Mouse (Mus musculus) olfactory bulb, adult 2 months (tissue): ENCODE results near the gene Olfr71. TPM values are rescaled to one million over a fixed set of nuclear protein-coding genes. Genes with fewer than 3 reads are reported as not detected.

Source experiments
- H3K27ac ChIP-seq: fragments of 200-500 bp; 2 replicates; pipeline ENCODE4 v1.5.1; 2012; ENCODE audit warnings: low read depth, low read length; ENCODE audit not compliant: insufficient read depth
- H3K4me1 ChIP-seq: fragments of 200-500 bp; 2 replicates; pipeline ENCODE4 v1.6.1; 2012; ENCODE audit warnings: low read length; ENCODE audit not compliant: control insufficient read depth, insufficient read depth
- H3K4me3 ChIP-seq: fragments of 200-500 bp; 2 replicates; pipeline ENCODE4 v1.5.1; 2012; ENCODE audit warnings: mild to moderate bottlenecking, low read depth, low read length, moderate library complexity; ENCODE audit not compliant: insufficient read depth
- CTCF ChIP-seq: fragments of 200-500 bp; IDR thresholded peaks from 2 replicates; pipeline ENCODE4 v1.5.1; 2012; ENCODE audit warnings: low read depth, mild to moderate bottlenecking, low read length, moderate library complexity; ENCODE audit not compliant: insufficient read depth
- POLR2A ChIP-seq: fragments of 200-500 bp; IDR thresholded peaks from 2 replicates; pipeline ENCODE4 v1.6.1; 2012; ENCODE audit warnings: mild to moderate bottlenecking, low read depth, low read length, moderate library complexity; ENCODE audit not compliant: insufficient read depth
- WGBS: fragments of 180-500 bp; shearing (Covaris S2); methylation state at CpG from one replicate; pipeline ENCODE4 v1.1.7; 2018; 5-methylcytosine and 5-hydroxymethylcytosine counted together
- polyA plus RNA-seq: library from polyadenylated mRNA; stranded (reverse); fragments of >200 nt; gene quantifications from 2 replicates; pipeline ENCODE4 v1.2.4, GENCODE M21; 2012; ENCODE audit warnings: low replicate concordance; ENCODE audit not compliant: missing spikeins, insufficient read depth, insufficient read length

Gene Olfr71
- polyA plus RNA-seq, 1 experiment: not detected

DNA sequence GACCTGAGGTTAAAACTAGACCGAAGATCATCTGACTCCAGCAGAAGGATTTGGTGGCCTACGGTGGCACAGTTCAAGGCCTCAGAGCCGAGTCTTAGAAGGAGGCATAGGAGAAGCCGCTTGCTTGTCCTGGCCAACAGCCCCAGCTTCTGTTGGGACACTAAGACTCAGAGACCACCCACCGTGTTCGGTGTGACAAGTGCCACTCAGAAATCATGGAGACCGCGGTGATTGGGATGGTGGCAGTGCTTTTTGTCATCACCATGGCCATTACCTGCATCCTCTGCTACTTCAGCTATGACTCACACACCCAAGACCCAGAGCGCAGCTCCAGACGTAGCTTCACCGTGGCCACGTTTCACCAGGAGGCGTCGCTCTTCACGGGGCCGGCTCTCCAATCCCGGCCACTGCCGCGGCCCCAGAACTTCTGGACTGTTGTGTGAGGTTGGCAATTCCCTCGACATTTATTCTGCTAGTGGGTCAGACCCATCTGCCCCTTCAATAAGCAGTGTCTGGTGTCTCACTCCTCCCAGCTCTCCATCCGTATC, 20.8 kb upstream of the Olfr71 start:
- 73% methylated on average over 21 of the region's 21 CpGs for WGBS
- TF ChIP-seq POLR2A: no peak
- TF ChIP-seq CTCF: no peak

DNA sequence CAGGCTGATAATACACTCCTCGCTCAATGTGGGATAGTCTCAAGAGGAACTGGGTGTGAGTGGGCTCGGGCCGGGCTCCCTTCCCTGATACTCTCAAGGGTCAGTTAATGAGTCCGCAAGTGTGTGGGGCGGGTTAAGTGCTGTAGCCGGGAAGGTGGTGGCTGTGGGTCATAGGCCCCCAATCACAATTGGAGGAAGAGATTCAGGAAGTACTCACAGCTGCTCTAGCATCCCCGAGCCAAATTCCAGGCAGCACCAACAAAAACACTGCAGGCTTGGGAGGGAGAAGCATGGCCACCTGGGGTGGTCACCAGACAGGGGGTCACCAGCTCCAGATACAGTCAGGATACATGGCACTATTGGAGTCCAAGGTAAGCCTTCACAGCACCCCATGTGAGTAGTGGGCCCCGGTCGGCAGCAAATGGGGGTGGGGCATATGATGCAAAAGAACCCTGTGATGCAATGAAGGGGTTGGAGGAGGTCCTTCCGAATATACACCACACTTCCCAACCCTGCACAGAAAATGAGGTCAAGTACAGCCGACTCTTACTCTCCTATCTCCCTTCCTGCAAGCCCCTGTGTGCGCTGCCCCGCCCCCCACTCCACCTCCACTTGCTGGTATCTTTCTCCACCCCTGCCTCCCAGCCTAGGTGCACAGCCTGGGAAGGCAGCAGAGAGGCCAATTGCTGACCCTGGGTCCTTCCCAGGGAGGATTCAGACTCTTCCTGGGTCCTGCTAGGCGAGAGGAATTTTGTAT, 19.9 kb upstream of the Olfr71 start, which contains the start of gene Spaar:
Gene Spaar (plus strand): TSS at position 241 of the 757 bp plus-strand sequence.
- TF ChIP-seq POLR2A: no peak
- TF ChIP-seq CTCF: no peak
- no peak within 1 kb of the TSS for H3K27ac ChIP-seq
- H3K4me3 ChIP-seq: no peak within 1 kb of the TSS
- H3K4me1 ChIP-seq: peaks cover 21% of the 10 kb centered on the region
- WGBS: 75% methylated on average over 14 of the region's 14 CpGs

More for the DNA sequence above, 20.8 kb upstream of the Olfr71 start:
- peaks cover 21% of the 10 kb centered on the region for H3K4me1 ChIP-seq
- no peak overlapping the region for H3K27ac ChIP-seq
- no peak overlapping the region for H3K4me3 ChIP-seq

DNA sequence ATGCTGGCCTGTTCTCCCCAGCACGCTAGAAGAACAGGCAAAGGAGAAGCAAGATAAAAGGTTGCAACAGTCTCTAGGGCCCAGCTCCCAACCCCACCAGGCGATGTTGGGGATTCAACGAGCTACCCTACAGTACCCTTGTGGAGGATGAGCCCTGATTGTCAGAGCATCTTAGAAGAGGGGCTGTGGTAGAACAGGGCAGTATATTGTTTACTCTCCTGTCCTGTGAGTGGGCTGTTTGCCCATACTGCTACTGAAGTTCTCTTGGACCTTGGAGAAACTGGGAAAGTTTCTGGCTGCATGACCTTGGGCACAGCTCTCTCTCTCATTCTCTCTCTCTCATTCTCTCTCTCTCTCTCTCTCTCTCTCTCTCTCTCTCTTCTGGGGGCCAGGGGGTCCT, 19.1 kb upstream of the Olfr71 start:
- TF ChIP-seq CTCF (no peak), POLR2A (no peak)
- 82% methylated on average over 3 of the region's 3 CpGs for WGBS
- Histone ChIP-seq H3K27ac (no peak overlapping the region), H3K4me3 (no peak overlapping the region), H3K4me1 (peaks cover 21% of the 10 kb centered on the region)

DNA sequence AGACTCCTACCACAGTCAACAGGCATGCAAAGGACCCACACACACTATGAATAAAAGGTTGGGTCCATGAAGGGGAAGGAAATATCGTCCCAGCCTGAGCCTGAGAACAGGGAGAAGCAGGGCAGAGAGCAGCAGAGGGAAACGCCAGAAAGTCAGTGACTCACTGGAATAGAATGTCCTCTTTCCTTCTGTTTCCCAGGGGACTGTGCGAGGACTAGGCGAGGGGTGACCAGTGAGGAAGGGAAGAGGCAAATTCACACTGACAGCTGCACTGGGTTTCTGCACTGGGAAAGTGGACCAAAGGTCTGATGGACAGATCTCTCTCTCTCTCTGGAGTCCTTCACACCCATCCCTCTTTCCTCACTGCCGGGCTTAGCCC, 18.5 kb upstream of the Olfr71 start:
- TF ChIP-seq CTCF (no peak), POLR2A (no peak)
- Histone ChIP-seq H3K27ac (no peak overlapping the region), H3K4me1 (peaks cover 21% of the 10 kb centered on the region), H3K4me3 (no peak overlapping the region)
- 67% methylated on average over 5 of the region's 5 CpGs for WGBS

DNA sequence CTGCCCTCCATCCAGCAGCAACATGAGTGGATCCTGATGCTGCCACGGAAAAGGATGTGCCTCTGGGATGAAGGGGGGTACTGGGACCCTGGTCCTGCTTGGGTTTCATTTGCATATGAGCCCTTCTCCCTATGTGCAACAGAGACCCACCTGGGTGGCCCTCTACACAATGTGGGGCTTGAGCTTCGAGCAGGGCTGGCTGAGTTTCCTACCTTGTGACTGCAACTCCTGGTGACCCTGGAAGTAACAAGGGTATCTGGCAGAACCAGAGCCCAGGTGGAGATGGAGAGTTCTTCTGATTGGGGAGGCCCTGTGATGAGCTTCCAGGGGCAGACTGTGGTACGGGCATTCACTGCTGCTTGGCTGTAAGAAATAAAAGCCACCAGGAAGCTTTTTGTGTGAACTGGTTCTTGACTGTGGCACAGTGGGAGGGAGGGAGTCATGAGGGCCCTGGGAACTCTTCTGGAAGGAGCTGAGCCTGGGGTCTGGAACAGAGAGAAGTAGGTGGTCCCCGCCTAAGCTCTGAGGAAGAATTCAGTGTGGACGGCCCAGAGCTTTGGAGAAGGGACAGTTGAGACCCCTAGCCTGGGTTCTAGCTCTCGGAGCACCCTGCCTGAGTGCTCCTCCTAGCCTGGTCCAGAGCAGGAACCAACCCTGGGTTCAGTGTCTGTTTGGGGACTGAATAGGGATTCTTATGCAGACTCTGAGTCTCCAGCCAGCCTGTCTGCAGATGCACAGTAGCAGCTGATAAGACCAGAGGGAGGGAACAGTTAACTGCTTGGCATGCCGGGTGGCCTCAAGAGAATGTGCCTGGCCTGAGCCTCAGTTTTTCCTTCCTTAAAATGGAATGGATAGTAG, 17.9 kb upstream of the Olfr71 start:
- Histone ChIP-seq H3K27ac (no peak overlapping the region), H3K4me1 (peaks cover 21% of the 10 kb centered on the region), H3K4me3 (no peak overlapping the region)
- 76% methylated on average over 7 of the region's 7 CpGs for WGBS
- TF ChIP-seq POLR2A: no peak
- no peak for TF ChIP-seq CTCF

DNA sequence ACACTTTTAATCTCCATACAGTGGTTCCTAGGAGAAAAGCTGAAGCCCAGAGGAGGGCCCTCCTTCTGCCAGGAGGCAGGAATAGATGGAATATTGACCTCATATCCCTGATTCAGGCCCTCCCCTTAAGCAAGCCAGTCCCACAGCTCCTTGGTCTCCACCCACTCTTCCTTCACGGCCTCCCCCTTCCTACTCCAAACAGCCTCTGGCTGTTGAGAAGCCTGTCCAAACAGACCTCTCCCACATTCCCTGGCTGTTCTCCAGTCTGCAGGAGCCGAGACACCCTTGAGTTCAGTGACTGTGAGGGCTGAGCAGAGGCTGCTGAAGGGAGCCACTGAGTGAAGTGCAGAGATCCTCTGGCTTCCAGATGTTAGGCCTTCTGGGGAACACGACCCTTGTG, 16.9 kb upstream of the Olfr71 start, which contains the start of gene Hrct1:
Gene Hrct1 (plus strand): TSS at position 194 of the 400 bp plus-strand sequence.
- H3K27ac ChIP-seq: no peak within 1 kb of the TSS
- 41% methylated on average over 3 of the region's 3 CpGs for WGBS
- H3K4me3 ChIP-seq: no peak within 1 kb of the TSS
- peaks cover 21% of the 10 kb centered on the region for H3K4me1 ChIP-seq
- TF ChIP-seq POLR2A: no peak
- no peak for TF ChIP-seq CTCF

DNA sequence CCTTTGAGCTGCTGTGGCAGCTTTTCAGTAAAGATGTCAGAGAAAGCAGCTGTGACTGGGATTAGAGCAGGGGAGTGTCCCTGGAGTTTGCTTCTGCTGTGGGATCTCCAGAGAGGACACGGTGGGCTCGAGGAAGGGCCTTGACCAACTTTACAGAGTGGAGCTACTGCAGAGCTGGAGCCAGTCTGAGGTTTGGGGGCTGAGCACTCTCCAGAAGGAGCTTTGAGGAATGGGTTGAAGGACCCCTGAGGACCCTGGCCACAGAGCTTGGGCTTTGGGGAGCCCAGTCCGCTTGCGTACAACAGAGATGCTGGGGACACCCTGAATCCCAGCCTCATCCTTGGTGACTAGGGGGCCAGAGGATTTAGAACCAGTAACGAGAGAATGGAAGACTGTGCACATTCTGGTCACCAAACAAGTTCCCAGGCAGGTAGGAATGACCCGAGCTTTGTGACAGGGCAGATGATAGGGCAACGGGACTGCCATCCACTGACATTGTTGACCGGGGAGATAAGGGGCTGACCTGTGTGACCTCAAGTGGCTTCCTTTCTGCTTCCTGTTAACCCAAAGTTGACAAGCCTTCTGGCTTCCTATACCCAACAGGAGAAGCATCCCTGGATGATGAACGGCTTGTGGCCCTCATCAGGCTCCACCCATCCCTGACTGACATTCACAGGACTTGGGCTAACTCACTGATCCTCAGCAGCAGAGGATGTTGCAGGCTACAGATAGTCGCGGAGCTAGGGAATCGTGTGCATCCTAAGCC, 16.4 kb upstream of the Olfr71 start:
- no peak overlapping the region for H3K4me3 ChIP-seq
- H3K4me1 ChIP-seq: peaks cover 21% of the 10 kb centered on the region
- WGBS: 79% methylated on average over 12 of the region's 12 CpGs
- TF ChIP-seq POLR2A (no peak), CTCF (no peak)
- H3K27ac ChIP-seq: no peak overlapping the region

DNA sequence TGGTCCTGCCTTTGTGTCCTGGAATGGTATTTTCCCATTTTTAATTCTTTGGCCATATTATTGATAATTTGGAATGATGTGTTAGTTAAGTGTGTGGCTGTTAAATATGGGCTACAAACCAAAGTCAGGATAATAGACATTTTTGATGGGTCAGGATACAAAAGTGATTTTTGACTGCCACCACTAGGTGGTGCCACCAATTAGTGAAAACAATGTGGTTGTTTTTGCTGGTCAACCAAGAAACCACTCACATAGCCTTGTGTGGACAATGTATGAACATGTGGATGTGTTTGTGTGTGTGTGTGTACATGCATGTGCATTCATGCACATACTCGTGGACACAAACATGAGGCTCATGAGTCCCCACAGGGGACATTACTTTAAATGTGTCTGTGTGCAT, 14.7 kb upstream of the Olfr71 start:
- no peak overlapping the region for H3K4me3 ChIP-seq
- H3K27ac ChIP-seq: no peak overlapping the region
- H3K4me1 ChIP-seq: peaks cover 15% of the 10 kb centered on the region
- 57% methylated on average over 1 of the region's 1 CpGs for WGBS
- TF ChIP-seq CTCF: no peak
- no peak for TF ChIP-seq POLR2A
